Mouse (Mus musculus) heart, adult 2 months (tissue): ENCODE results near the gene Dnajb4. TPM values are rescaled to one million over a fixed set of nuclear protein-coding genes. Genes with fewer than 3 reads are reported as not detected.

Experiments used
- DNase-seq, 2 experiments: peaks; one replicate each; pipeline ENCODE4 v3.0.0; 2021
- H3K27ac ChIP-seq: fragments of 200-600 bp; 2 replicates; pipeline ENCODE4 v1.8.1; 2022
- H3K27me3 ChIP-seq: fragments of 200-500 bp; 2 replicates; pipeline ENCODE4 v1.6.1; 2012; ENCODE audit warnings: mild to moderate bottlenecking, low read length, inconsistent platforms, mixed read lengths; ENCODE audit not compliant: control insufficient read depth, insufficient read depth
- H3K36me3 ChIP-seq: fragments of 200-500 bp; 2 replicates; pipeline ENCODE4 v1.6.1; 2012; ENCODE audit warnings: low read length, inconsistent platforms; ENCODE audit not compliant: control insufficient read depth, insufficient read depth
- H3K4me1 ChIP-seq: fragments of 200-500 bp; 2 replicates; pipeline ENCODE4 v1.6.1; 2011; ENCODE audit warnings: low read length; ENCODE audit not compliant: control insufficient read depth, insufficient read depth
- H3K4me3 ChIP-seq: fragments of 200-600 bp; 2 replicates; pipeline ENCODE4 v1.8.1; 2022
- H3K79me2 ChIP-seq: fragments of 200-500 bp; replicated peaks from 2 replicates; pipeline ENCODE4 v1.6.1; 2012; ENCODE audit warnings: mild to moderate bottlenecking, inconsistent platforms, low read length, moderate library complexity, mixed read lengths; ENCODE audit not compliant: control insufficient read depth, insufficient read depth
- H3K9ac ChIP-seq: fragments of 200-500 bp; 2 replicates; pipeline ENCODE4 v1.6.1; 2012; ENCODE audit warnings: low read depth, mild to moderate bottlenecking, control low read depth, inconsistent platforms, low read length, mixed read lengths
- CTCF ChIP-seq: fragments of 200-600 bp; IDR thresholded peaks from 2 replicates; pipeline ENCODE4 v1.8.1; 2022; ENCODE audit warnings: antibody characterized with exemption, mild to moderate bottlenecking, moderate library complexity
- EP300 ChIP-seq: fragments of 200-500 bp; IDR thresholded peaks from 2 replicates; pipeline ENCODE4 v1.6.1; 2011; ENCODE audit warnings: low read depth, low read length, control low read depth; ENCODE audit not compliant: insufficient read depth
- POLR2A ChIP-seq: fragments of 200-500 bp; IDR thresholded peaks from 2 replicates; pipeline ENCODE4 v1.6.1; 2011; ENCODE audit warnings: mild to moderate bottlenecking, low read depth, low read length, control low read depth; ENCODE audit not compliant: insufficient read depth
- WGBS: fragments of 180-500 bp; shearing (Covaris S2); methylation state at CpG from one replicate; pipeline ENCODE4 v1.1.7; 2018; 5-methylcytosine and 5-hydroxymethylcytosine counted together
- intact Hi-C: fragments of 180-260 bp; cut with DNase I; formaldehyde crosslinking; loops from one replicate; pipeline ENCODE4 v1.15.1; 2025
- polyA plus RNA-seq: library from polyadenylated mRNA; depleted of rRNA; stranded (reverse); fragments of >200 nt; gene quantifications from 2 replicates; pipeline ENCODE4 v1.2.3, GENCODE M21; 2012
- total RNA-seq, 2 experiments: library from RNA; stranded (reverse); gene quantifications; 2 replicates each; pipeline ENCODE4 v1.2.3; 2021

Gene Dnajb4
- total and polyA plus RNA-seq, 3 experiments: 18.1 to 102 (median 98.4) TPM

GRCm38 (mm10) chr3:152245273-152245910, 35.3 kb upstream of the Dnajb4 start:
- H3K4me3 ChIP-seq: no peak overlapping the region
- intact Hi-C loops: no loop called here
- DNase-seq: no peak
- no peaks in the 10 kb centered on the region for H3K27me3 ChIP-seq
- H3K36me3 ChIP-seq: peaks cover 24% of the 10 kb centered on the region
- H3K4me1 ChIP-seq: no peaks in the 10 kb centered on the region; the same call in 1 of the 2 replicates
- 66% methylated on average over 5 of the region's 5 CpGs for WGBS
- H3K27ac ChIP-seq: no peak overlapping the region
- no peak overlapping the region for H3K9ac ChIP-seq
- peak; percentile 25; the same call in 1 of the 2 replicates for TF ChIP-seq CTCF
- no peak for TF ChIP-seq POLR2A
- no peaks in the 10 kb centered on the region for H3K79me2 ChIP-seq

GRCm38 (mm10) chr3:152243304-152243703, 33.2 kb upstream of the Dnajb4 start:
- H3K27me3 ChIP-seq: no peaks in the 10 kb centered on the region
- peaks cover 28% of the 10 kb centered on the region for H3K36me3 ChIP-seq
- TF ChIP-seq POLR2A (no peak), EP300 (no peak), CTCF (no peak)
- DNase-seq: no peak
- 58% methylated on average over 4 of the region's 4 CpGs for WGBS
- no peak overlapping the region for H3K27ac ChIP-seq
- H3K4me3 ChIP-seq: no peak overlapping the region
- no peaks in the 10 kb centered on the region; the same call in 1 of the 2 replicates for H3K4me1 ChIP-seq
- intact Hi-C loops: no loop called here
- H3K9ac ChIP-seq: no peak overlapping the region
- no peaks in the 10 kb centered on the region for H3K79me2 ChIP-seq

GRCm38 (mm10) chr3:152241098-152241497, 31.0 kb upstream of the Dnajb4 start:
- H3K4me3 ChIP-seq: no peak overlapping the region
- H3K79me2 ChIP-seq: no peaks in the 10 kb centered on the region
- DNase-seq: no peak
- no peaks in the 10 kb centered on the region; the same call in 1 of the 2 replicates for H3K4me1 ChIP-seq
- H3K9ac ChIP-seq: no peak overlapping the region
- no peak overlapping the region for H3K27ac ChIP-seq
- intact Hi-C loops: no loop called here
- TF ChIP-seq POLR2A (no peak), EP300 (no peak), CTCF (no peak)
- H3K27me3 ChIP-seq: no peaks in the 10 kb centered on the region
- 85% methylated on average over 3 of the region's 3 CpGs for WGBS
- peaks cover 24% of the 10 kb centered on the region for H3K36me3 ChIP-seq

GRCm38 (mm10) chr3:152239592-152239991, 29.5 kb upstream of the Dnajb4 start:
- Histone ChIP-seq H3K9ac (no peak overlapping the region), H3K4me3 (no peak overlapping the region), H3K27ac (no peak overlapping the region), H3K27me3 (no peaks in the 10 kb centered on the region), H3K4me1 (no peaks in the 10 kb centered on the region; the same call in 1 of the 2 replicates), H3K79me2 (no peaks in the 10 kb centered on the region), H3K36me3 (peaks cover 22% of the 10 kb centered on the region)
- DNase-seq: no peak
- TF ChIP-seq CTCF (no peak), POLR2A (no peak), EP300 (no peak)
- intact Hi-C loops: loop anchor here (2.0 kb wide), 1 partner anchor 129 kb away; no protein-coding TSS in a partner anchor
- 89% methylated on average over 1 of the region's 1 CpGs for WGBS

GRCm38 (mm10) chr3:152238836-152239235, 28.7 kb upstream of the Dnajb4 start:
- Histone ChIP-seq H3K27ac (peak overlapping the region; percentile 24; the same call in 1 of the 2 replicates), H3K4me3 (no peak overlapping the region), H3K27me3 (no peaks in the 10 kb centered on the region), H3K79me2 (no peaks in the 10 kb centered on the region), H3K4me1 (no peaks in the 10 kb centered on the region; the same call in 1 of the 2 replicates), H3K9ac (no peak overlapping the region), H3K36me3 (peaks cover 23% of the 10 kb centered on the region)
- DNase-seq: no peak
- WGBS: 47% methylated on average over 2 of the region's 2 CpGs
- no peak for TF ChIP-seq EP300
- TF ChIP-seq CTCF: peak; percentile 51
- TF ChIP-seq POLR2A: no peak
- intact Hi-C loops: loop anchor here (2.0 kb wide), 1 partner anchor 128 kb away; no protein-coding TSS in a partner anchor

GRCm38 (mm10) chr3:152235805-152236204, 25.7 kb upstream of the Dnajb4 start:
- H3K79me2 ChIP-seq: no peaks in the 10 kb centered on the region
- TF ChIP-seq POLR2A (no peak), EP300 (no peak), CTCF (no peak)
- no peak overlapping the region for H3K4me3 ChIP-seq
- H3K4me1 ChIP-seq: no peaks in the 10 kb centered on the region
- intact Hi-C loops: loop anchor here (2.0 kb wide), 1 partner anchor 15 kb away; no protein-coding TSS in a partner anchor
- 88% methylated on average over 1 of the region's 1 CpGs for WGBS
- H3K36me3 ChIP-seq: peaks cover 26% of the 10 kb centered on the region
- H3K9ac ChIP-seq: no peak overlapping the region
- no peak overlapping the region for H3K27ac ChIP-seq
- no peaks in the 10 kb centered on the region for H3K27me3 ChIP-seq
- DNase-seq: no peak
